Mouse (Mus musculus): Measurements from ENCODE around the gene Kitl.

The Kitl gene

DNA sequence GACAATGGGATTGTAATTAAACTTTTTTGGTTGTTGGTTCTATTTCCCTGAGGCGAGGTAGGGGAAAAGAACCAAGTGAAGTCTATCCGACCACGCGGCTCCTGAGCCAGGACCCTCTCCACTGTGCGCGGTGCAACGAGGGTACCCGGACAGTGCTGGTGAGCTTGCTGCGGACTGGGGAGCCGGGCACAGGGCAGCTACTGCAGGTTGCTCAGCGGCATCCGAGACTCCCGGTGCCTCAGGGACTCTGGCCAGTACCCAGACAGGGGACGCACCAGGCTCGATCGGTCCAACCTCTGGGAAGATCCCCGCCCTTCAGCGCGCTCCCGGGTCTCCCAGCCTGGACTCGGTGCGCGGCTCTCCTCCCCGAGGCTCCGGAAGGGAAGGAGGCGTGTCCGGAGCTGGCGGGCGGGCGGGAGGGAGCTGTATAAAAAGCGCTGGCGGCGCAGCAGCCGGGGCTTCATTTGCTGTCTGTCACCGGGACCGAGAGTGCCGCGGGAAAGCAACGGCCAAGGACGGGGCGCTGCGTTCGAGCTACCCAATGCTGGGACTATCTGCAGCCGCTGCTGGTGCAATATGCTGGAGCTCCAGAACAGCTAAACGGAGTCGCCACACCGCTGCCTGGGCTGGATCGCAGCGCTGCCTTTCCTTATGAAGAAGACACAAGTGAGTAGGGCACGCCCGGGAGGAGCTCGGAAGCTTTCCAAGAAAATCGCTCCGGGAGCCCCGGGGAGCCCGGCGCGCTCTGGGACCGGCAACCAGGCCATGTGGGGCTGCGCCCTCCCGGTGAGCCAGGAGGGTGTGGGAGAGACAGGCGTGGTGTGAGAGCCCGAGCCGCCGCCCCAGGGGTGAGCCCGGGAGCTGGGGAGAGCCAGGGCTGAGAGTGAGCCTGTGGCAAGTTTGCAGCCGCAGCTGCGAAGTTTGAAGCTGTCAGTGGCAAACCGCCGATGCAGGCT, at the start of gene Kitl:
Kitl (plus strand) TSS at position 261 of the 956 bp plus-strand sequence.
- DNase-seq: peak; percentile 5

- no peak for DNase-seq
Observed at GRCm38 (mm10) chr10:99972866-99973265, 42.6 kb upstream of the Kitl start.

DNA sequence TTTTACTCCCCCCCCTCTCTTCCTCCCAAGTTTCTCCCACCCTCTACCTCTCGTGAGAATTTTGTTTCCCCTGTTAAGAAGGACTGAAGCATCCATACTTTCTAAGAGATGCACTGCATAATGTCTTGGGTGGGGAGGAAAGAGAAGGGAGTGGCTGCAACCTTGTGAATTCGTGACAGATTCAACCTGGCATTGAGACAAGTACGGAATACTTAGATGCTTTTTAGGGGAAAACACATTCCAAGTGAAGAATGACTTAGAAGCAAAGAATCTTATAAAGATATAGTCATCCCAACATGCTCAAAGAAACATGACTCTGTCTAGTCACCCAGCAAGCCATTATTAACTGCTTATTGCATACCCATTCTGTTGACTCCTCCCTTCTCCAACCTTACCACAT, 35.3 kb upstream of the Kitl start:
- no peak for DNase-seq

GRCm38 (mm10) chr10:99980916-99981315, 34.5 kb upstream of the Kitl start:
- DNase-seq: no peak

- DNase-seq: no peak
Observed at GRCm38 (mm10) chr10:99981887-99982286, 33.5 kb upstream of the Kitl start.

GRCm38 (mm10) chr10:99986745-99987144, 28.7 kb upstream of the Kitl start:
- DNase-seq: no peak

DNA sequence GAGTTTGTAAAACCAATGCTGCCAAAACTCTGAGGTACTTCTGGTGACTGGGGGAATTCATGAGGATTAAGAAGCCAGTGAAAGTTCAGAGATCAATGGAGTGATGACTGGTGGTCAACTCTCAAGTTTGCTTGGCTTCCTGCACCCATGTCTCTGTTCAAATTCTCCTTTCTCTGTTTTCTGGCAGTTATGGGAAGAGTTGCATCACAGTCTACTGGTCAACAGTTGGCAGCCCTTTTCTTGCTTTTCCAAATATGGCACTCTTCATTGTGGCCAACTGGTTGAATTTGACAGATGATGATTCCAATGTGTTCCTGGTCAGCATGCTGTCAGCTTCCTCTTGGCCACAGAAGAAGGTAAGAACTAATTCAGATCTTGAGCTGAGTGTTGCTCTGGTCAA, 25.7 kb upstream of the Kitl start:
- DNase-seq: no peak

GRCm38 (mm10) chr10:99992121-99992520, 23.3 kb upstream of the Kitl start:
- DNase-seq: no peak

GRCm38 (mm10) chr10:100001452-100001851, 14.0 kb upstream of the Kitl start:
- no peak for DNase-seq

GRCm38 (mm10) chr10:100003797-100004196, 11.6 kb upstream of the Kitl start:
- DNase-seq: no peak

DNA sequence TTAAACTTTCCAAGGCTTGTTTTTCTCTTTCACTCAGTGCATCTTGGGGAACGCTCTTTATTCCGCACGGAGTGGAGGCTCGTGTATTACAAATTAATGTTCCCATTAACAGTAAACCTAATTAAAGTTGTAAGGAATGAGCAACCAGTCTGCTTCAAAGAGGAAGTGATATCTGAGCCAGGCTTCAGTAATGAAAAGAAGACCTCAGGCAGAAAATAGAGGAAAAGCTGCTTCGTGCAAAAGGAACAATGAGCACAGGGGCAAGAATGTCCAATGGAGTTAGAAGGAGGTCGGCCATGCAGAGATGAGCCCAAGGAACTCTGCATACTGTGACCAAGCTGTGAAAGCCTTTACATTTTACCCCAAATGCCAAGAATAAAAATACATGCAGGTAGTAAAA, 5.7 kb upstream of the Kitl start:
- no peak for DNase-seq

DNA sequence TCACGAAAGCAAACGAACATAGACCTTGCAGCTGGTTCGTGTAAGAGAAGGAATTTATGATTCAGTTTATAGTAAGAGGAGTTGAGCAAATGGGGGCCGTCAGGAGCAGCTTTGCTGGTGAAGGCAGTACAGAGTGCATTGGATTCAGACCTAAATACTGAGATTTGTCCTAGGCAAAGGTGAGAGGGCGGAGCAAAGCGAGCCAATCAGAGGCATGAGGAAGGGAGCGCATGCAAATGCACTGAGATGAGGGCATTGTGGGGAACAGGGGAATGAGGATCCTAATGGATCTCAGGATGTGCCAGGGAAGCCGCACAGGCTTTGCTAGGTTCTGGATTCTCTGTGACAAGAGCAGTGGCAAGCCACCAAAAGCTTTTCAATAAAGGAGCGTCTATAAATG, 5.1 kb upstream of the Kitl start:
- DNase-seq: no peak

- DNase-seq: no peak
Observed at GRCm38 (mm10) chr10:100014096-100014495, 1.3 kb upstream of the Kitl start.

DNA sequence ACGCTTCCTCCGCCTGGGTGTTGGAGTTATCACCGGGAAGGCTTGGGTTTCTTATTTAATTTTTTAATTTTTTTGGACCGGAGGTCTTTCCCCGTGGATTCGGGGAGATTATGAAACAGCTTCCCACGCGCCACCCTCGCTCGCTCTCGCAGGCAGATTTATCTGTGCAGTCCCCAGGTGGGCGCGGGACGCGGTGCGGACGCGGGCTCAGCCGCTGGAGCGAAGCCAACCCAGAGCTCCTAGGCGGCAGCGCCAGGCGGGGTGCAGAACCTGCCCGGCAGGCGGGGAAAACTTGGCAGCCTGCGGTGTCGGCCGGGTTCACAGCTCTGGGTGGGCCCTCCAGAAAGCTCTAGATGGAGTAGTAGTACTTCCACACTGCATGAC, 888 bp downstream of the Kitl start:
- DNase-seq: peak; percentile 4

- DNase-seq: no peak
Observed at GRCm38 (mm10) chr10:100016941-100017770, 1.7 kb downstream of the Kitl start.

DNA sequence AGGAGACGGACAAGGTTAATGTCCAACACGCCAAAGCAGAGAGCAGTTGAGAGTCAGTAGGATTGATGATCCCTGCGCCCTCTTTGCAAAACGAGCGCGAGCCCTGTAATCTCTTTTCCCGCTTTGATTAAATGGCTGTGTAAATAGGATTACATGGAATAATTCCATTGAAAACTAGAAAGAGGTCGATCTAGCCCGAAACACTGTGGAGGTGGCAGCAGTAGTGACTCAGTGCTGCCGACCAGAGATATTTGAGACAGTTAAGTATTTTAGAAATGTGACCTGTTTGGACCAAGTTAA, 2.3 kb downstream of the Kitl start:
- no peak for DNase-seq

GRCm38 (mm10) chr10:100018493-100018892, 3.1 kb downstream of the Kitl start:
- no peak for DNase-seq

- no peak for DNase-seq
Observed at GRCm38 (mm10) chr10:100019246-100020195, 4.1 kb downstream of the Kitl start.

GRCm38 (mm10) chr10:100022090-100022834, 6.8 kb downstream of the Kitl start:
- DNase-seq: no peak

- no peak for DNase-seq
Observed at GRCm38 (mm10) chr10:100022835-100023093, 7.3 kb downstream of the Kitl start.

GRCm38 (mm10) chr10:100025665-100026064, 10.2 kb downstream of the Kitl start:
- no peak for DNase-seq

DNA sequence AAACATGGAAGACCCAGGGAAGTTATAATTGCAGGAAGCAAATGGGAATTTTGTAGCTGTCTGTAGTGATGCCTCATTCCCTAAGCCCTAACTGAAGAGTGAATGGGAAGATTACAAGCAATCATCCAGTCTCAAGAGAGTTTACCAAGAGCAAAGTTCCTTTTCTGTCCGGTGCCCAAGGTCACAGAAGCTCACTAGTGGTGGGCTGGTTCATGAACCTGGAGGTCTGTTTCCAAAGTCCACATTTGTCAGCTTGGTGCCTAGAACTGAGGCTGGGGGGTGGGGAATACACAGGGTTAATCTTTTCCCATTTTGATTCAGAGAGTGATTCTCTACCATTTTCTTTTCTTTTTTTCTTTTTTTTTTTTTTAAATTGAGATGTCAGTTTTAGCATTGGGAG, 11.3 kb downstream of the Kitl start:
- no peak for DNase-seq

All from cerebellum, adult 9-10 months (tissue).